Mouse (Mus musculus): ENCODE data around the gene Pigl.
"Not testable (repeated sequence)": the region's sequence is repeated elsewhere in the genome, so short reads cannot be mapped to it uniquely, and the experiment has no call there.

The Pigl gene

DNA sequence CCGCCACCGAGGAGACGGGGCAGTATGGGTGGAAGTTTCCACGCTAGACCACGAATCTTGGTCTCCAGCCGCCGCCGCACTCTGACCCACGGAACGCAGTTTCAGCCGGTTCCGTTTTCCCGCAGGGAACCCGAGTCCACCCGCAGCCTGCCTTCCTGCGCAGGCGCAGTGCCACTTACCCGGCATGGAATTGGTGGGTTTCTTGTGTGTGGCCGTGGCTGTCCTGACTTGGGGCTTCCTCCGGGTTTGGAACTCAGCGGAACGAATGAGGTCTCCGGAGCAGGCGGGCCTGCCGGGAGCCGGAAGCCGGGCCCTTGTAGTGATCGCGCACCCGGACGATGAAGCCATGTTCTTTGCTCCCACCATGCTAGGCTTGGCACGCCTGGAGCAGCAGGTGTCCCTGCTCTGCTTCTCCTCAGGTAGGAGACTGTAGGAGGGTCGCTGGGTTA, at the start of gene Pigl, which contains the start of gene Ncor1:
Gene Pigl (plus strand): TSS at position 185 of the 449 bp plus-strand sequence.
Gene Ncor1 (minus strand): TSS at position 266 of the 449 bp plus-strand sequence.
- peak; percentile 74 to 77 for DNase-seq (ENCODE audit: low spot score in 2 of 2)

DNA sequence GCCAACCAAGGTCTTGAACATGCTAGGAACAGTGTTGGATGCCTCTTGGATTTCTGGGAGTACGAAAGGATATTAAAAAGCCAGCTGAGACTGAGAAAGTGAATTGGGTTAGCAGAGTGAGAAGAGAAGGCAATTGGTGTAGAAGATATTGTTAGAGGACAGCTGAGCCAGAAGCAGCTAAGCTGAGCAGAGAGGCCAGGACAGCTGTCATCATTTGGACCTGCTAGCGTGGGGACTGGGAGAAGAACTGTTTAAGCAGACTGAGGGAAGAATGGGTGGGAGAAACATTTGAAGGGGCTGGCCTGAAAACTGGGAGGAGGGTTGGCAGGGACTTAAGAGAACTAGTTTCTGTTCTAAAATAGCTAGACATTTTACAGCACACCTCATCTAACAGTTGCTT, 49.4 kb upstream of the Pigl start:
- DNase-seq (ENCODE audit: low spot score in 2 of 2) = no peak

DNA sequence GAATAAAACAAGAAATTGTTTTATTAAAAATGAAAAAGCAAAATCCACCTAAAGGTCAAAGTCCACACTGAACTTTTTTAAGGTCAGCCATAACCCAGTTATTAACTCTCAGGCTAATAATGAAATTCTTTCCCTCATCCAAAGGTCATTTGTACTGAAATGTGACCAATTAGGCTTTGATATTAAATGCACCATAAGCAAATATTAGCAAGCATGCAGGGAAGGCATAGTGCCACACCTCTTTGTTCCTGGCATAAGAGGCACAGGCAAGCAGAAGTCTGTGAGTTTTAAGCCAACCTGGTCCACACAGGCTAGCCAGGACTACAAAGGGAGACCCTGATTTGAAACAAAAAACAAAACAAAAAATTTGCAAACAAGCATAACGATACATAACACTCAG, 48.6 kb upstream of the Pigl start:
- DNase-seq (ENCODE audit: low spot score in 2 of 2) = no peak

DNA sequence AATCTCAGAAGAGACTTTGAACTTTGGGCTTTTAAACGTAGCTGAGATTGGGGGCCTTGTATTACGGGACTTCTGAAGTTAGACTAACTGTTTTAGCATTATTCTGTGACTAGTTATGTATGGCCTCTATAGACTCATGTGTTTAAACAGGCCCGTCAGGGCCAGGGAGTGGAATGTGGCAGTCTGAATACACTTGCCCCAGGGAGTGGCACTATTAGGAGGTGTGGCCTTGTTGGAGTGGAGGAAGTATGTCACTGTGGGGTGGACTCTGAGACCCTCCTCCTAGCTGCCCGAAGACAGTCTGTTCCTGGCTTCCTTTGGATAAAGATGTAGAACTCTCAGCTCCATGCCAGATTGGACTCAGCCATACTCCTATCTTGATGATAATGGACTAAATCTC, 43.2 kb upstream of the Pigl start:
- no peak for DNase-seq (ENCODE audit: low spot score in 2 of 2)

DNA sequence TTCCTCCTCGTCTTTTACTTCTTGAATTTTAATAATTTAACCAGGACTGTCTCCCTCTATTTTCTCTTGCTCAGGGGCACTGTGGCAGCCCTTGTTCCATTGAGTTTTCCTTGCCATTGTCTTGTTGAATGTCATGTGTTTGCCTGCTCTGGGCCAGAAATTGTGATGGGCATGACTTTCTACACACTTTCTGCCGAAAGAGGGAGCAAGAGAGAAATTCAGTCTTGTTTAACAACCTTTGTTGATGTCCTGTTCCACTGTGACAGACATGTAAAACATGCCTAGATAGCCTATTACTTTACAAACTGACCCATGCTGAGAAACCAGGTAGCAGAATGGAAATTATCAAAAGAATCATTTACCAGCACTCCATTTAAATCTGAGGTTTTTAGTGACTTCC, 33.7 kb upstream of the Pigl start:
- no peak for DNase-seq (ENCODE audit: low spot score in 2 of 2)

DNA sequence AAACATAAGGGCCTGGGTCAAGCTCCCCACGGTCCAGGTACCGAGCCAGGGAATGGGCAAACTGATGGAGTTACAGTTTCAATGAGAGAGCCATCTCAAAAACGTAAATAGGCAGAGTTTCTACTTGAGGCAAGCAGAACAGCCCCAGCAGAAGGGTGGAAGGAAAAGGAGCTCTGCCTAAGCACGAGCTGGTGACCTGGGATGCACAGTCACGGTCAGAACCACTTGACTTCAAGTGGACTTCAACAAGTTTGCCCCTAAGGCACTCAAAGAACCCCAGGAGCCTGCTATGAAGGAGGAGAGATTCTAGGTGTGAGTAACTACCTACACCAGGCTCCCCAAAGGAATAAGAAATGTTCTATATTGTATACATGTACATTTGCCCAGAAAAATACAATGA, 32.0 kb upstream of the Pigl start:
- no peak for DNase-seq (ENCODE audit: low spot score in 2 of 2)

DNA sequence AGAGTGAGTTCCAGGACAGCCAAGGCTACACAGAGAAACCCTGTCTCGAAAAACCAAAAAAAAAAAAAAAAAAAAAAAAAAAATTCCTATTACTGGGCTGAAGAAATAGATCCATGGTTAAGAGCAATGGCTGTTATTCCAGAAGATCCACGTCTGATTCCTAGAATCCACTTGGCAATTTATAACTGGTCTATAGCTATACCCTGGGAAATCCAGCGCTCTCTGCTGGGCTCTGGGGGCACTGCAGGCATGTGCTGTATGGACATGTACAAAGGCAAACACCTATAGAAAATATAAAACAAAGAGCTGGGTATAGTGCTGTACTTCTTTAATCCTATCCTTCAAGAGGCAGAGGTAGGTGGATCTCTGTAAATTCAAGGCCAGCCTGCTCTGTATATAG, 31.2 kb upstream of the Pigl start:
- DNase-seq (ENCODE audit: low spot score in 2 of 2) = peak; percentile 7 to 50

DNA sequence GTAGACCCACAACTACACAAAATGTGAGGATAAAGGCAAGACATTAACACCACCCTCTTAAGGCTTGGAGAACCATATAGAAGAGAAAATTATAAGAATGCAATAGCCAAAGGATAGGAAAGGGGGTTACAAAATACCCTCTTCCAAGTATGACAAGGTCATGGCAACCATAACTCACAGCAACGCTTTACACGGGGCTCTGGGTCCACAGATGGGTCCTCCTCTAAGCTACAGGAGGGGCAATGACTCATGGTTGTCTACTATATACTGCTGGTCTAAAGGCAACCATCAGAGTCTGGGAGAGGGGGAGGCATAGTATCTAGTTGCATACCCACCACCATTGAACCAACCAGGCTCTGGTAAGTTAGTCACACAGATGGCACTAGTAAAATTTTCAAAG, 26.0 kb upstream of the Pigl start:
- no peak for DNase-seq (ENCODE audit: low spot score in 2 of 2)

DNA sequence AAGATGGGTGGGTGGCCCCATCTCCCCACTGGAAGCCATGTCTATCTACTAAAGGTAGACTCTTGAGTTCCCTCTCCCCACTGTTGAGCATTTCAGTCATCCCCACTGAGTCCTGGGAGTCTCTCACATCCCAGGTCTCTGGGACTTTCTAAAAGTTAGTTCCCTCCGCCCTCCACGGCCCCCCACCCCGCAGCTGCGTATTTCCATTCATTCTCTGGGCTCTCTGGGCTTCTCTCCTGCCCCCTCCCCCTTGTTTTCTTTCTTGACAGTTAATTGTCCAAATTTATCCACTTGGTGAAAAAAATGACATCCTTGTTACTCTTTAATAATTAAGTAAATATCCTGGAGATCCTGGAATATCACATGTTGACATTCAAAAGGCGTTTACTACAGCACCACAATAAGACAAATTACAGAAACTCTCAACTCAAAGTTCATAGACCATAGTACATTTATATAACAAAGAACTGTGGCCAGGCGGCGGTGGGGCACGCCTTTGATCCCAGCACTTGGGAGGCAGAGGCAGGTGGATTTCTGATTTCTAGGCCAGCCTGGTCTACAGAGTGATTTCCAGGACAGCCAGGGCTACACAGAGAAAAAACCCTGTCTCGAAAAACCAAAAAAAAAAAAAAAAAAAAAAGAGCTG, 17.5 kb upstream of the Pigl start:
- DNase-seq (ENCODE audit: low spot score in 2 of 2) = no peak

DNA sequence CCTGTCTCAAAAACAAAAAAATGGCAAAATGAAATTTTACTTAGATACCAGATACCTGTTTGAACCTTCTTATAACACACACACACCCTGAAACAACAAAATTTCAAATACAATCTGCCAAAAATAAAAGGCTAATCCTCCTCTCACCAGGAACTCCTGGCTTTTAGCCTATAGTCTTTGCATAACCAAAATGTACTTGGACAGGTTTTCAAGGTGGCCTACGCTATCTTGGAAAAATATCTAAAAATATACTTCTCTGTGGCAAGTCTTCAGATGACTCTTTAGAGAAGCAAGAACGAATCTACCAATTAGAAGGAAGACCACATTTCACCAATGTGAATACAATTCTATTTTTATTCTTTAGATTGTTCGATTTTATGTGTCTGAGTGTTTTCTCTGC, 12.5 kb upstream of the Pigl start:
- no peak for DNase-seq (ENCODE audit: low spot score in 2 of 2)

DNA sequence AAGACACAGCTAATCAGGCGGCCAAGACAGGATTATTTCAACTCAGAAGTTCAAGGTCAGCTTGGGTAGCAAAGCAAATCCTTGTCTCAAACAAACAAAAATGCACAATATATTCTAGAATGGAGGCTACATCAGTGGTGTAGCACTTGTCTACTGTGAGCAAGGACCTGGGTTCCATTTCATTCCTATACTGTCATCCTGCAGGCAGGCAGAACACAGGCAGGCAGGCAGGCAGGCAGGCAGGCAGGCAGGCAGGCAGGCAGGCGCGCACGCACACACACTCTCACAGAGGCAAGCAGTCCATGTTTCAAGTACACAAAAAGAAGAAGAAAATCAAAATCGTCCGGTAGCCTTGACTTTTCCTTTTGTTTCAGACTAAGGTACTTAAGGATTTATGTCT, 9.3 kb upstream of the Pigl start:
- no peak for DNase-seq (ENCODE audit: low spot score in 2 of 2)

DNA sequence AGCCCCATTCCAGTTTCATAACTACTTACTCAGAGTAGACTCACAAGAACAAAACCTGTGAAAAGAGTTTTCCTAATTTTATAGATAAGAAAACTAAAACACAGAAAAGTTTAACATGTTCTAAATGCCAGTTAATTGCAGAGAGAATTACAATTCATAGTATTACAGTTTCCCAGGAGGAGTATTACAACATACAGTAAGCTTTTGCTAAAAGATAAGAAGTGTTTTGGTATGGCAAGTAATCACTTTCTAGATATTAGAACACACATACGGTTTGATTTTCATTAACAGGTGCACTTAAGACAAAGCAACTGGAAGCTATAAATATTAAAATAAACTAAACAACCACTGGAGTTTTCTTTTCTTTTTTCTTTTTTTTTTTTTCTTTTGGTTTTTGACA, 3.1 kb upstream of the Pigl start:
- DNase-seq (ENCODE audit: low spot score in 2 of 2) = no peak

DNA sequence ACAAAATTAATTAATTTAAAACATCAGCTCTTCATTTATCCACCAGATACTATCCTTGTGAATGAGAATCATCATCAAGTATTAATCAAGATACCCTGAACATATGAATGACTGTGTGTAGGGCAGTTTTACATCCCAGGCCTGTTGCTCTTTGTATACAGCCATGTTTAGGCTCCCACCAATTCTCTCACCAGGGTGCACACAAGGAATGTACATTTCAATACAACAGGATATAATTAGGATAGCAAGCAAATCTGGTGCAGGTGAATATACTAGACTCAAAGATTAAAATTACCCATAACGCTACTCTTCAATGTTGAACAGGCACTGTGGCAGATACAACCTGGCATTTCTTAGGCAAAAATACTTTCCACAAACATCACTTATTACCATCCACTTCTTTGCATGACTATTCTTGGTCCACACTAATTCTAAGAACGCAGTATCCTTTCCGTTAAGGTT, 2.2 kb upstream of the Pigl start:
- no peak for DNase-seq (ENCODE audit: low spot score in 2 of 2)

DNA sequence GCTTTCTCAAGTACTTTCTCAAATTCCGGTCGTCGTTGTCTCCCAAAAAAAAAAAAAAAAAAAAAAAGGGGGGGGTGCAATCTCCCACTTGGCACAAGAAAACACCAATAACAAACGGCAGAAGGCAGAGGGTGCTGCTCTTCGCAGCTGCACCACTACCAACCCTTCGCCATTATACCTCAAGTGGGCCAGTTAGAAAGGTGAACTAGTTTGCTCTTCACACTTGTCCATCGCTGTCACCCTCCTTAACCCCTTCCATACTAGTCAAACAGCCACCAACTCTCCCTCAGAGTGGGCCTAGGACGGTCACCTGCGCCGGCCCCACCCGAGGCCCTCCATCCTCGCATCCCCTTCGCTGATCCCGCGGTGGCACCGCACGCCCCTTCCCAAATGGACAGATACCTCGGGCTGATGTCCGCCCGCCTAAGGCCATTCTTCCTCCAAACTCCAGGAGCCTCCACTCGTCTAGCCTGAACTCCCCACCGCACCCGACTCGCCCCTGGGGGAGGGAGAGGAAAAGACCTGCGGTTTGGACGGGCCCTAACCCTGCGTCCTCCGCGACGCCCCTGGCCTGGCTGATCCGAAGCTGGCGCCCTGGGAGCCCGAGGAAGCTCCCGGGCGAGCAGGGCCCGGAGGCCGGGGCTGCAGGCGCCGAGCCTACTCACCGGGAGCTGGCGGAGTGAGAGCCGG, 1.6 kb upstream of the Pigl start:
- peak; percentile 35 to 57 for DNase-seq (ENCODE audit: low spot score in 2 of 2)

DNA sequence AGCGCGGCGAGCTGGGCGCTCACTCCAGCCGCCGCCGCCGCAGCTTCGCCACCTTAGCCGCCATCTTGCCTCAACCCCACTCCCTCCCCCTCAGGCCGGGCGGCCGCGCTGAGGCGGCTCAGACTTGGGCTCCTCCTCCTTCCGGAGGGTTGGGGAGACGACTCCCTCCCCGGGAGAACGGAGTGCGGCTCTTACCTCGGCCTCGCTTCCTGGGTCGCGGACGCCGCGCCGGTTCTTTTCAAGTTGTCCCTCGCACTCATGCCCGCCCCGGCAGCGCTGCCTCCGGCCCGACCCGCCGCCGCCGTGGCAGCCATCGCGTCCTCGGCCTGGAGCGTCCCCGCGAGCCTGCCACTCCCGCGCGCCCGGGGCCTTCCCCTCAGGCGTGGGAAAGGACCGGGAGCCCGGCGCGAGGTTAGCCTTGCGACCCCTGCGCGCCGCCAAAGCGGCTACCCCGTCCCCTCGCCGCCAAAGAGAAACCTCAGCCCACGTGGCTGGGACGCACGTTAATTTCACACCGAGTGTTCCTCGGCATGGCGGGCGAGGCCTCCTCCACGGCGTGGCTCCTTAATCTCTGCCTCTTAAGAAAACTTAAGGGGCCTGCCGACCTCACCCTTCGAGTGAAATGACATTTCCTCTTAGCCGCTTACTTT, 894 bp upstream of the Pigl start:
- DNase-seq (ENCODE audit: low spot score in 2 of 2) = peak; percentile 91

DNA sequence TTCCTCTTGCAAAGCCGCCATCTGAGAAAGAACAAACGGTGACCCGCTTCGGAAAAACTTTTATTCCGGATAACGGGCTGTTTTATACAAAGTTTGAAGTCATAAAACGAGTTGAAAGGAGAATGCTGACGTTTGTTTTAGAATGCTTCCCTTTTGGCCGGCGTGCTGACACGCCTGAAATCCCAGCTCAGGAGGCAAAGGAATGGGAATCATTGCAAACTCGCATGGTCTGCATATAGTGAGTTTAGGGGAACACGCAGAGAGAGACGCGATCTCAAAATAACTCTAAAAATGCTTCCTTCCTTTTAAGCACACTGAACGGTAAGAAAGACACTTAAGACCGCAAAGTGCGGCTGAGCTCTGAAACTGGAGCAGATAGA, 379 bp upstream of the Pigl start:
- DNase-seq (ENCODE audit: low spot score in 2 of 2) = no peak

DNA sequence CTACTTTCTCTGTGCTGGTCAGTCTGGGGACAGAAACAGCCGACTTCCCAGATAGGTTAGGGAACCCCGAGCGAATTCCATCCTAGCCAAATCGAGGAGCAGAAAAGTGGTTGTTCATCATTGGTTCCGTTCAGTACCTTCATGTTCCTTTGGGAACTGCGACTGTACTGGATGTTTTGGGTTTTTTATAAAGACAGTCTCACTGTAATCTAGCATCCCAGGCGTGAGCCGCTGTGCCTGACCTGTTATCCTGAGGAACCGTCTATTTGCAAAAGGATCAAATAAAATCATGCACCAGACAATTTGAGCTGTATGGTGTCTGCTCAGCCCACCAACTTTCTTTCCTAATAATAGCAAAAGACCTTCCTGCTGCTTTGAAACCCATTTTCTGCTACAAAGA, 520 bp downstream of the Pigl start:
- DNase-seq (ENCODE audit: low spot score in 2 of 2) = no peak

DNA sequence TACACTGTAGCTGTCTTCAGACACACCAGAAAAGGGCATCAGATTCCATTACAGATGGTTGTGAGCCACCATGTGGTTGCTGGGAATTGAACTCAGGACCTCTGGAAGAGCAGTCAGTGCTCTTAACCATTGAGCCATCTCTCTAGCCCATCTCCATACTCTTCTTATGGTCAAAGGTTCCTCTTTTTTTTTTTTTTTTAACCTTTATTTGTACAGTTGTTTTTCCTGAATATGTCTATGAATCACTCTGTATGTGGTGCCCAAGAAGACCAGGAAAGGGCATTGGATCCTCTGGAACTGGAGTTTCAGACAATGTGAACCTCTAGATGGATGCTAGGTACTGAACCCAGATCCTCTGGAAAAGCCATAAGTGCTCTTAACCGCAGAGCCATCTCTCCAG, 4.3 kb downstream of the Pigl start:
- DNase-seq (ENCODE audit: low spot score in 2 of 2) = not testable (repeated sequence)

DNA sequence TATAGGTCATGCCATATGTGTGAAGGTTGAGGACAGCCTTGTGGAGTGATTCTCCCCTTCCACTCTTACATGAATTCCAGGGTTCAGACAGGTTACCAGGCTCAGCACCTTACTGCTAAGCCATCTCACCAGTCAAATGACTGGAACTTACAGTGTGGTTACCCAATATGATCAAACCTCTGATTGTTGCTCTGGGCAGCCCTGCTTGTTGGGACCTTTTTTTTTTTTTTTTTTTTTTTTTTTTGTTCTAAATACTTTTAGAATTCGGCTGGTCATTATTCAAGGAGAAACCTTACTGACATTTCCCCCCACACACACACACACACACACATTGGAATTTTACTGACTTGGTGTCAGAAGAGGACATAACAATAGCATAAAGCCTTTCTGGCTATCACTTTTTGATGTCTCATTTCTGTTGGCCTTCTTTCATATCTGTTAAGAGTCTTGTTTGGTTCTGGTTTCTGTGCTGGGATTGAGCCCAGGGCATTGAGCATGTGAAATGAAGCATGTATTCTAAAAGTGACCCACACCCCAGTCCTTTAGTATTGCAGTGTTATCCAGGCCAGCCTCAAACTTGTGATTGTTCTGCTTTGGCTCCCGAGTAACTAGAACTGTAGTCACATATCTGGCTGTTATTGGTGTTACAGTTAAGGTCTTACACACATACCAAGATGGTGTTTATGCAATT, 5.1 kb downstream of the Pigl start:
- DNase-seq (ENCODE audit: low spot score in 2 of 2) = no peak

DNA sequence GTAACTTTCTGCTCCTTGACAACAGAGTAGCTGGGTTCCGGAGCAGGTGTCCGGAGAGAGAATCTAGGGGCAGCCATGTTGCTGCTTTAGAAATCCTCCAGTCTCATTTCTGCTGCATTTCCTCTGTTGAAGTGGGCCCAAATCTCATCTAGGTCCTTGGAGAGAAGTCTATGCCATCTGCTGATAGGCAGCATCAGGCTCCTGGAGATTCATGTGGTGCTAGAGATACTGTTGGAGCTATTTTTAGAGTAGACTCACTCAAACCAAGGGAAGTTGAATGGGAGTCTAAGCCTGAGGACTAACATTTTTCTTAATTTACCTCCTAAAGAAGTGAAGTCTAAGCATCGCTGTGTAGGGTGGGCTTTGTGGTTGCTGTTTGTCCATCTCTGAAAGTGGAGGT, 6.4 kb downstream of the Pigl start:
- no peak for DNase-seq (ENCODE audit: low spot score in 2 of 2)

DNA sequence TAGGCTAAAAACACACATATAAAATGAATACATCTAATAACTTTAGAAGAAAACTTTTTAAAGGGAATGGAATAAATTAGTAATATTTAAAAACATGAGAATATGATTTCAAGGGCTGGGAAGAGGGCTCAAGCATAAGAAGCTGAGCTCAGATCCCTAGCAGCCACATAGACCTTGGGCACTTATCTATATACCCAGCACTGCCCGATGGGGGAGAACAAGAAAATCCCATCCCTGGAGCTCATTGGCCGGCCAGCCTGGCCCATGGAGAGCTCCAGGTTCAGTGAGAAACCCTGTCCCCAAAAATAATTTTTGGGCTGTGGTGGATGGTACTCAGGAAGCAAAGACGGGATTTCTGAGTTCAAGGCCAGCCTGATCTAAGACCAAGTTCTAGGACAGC, 7.6 kb downstream of the Pigl start:
- no peak for DNase-seq (ENCODE audit: low spot score in 2 of 2)

DNA sequence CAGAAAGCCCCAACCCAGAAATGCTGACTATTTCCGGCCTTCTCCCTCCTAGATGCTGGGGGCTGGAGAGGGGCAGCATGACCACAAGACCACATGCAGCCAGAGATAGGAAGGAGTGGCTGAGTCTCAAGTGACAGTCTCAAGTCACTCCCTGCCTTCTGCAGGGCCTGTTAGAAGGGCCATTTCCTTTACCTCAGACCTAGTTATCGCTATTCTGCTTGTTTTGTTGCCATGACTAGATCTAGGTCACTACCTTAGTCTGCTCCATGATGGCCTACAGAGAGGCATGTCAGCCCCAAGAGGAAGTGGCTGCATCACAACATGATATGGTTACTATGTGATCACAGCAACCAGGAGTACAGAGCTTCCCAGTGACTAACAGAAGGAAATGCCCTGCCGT, 8.3 kb downstream of the Pigl start:
- no peak for DNase-seq (ENCODE audit: low spot score in 2 of 2)
